Mouse (Mus musculus) intestine, embryonic 16.5 days (tissue): ENCODE measurements around the gene Spon1. TPM values are rescaled to one million over a fixed set of nuclear protein-coding genes. Genes with fewer than 3 reads are reported as not detected.

Experiments
- ATAC-seq: fragments of 200-750 bp; cut with Nextera tagmentation; 2 replicates; pipeline ENCODE4 v1.8.0; 2017; ENCODE audit warnings: moderate TSS enrichment, moderate library complexity
- H3K27ac ChIP-seq: fragments of 300-500 bp; sonication (generic); 2 replicates; pipeline ENCODE4 v1.5.1; 2014; ENCODE audit warnings: mild to moderate bottlenecking, low read length
- H3K27me3 ChIP-seq: fragments of 300-500 bp; sonication (generic); replicated peaks from 2 replicates; pipeline ENCODE4 v1.6.1; 2014; ENCODE audit warnings: low read length, control low read depth, mixed read lengths; ENCODE audit not compliant: control insufficient read depth, insufficient read depth
- H3K36me3 ChIP-seq: fragments of 300-500 bp; sonication (generic); 2 replicates; pipeline ENCODE4 v1.6.1; 2014; ENCODE audit warnings: low read length, control low read depth; ENCODE audit not compliant: control insufficient read depth, insufficient read depth
- H3K4me1 ChIP-seq: fragments of 300-500 bp; sonication (generic); 2 replicates; pipeline ENCODE4 v1.6.1; 2014; ENCODE audit warnings: low read length, control low read depth, mixed read lengths; ENCODE audit not compliant: control insufficient read depth, insufficient read depth
- H3K4me2 ChIP-seq: fragments of 300-500 bp; sonication (generic); 2 replicates; pipeline ENCODE4 v1.6.1; 2014; ENCODE audit warnings: low read depth, low read length, control low read depth
- H3K4me3 ChIP-seq: fragments of 300-500 bp; sonication (generic); 2 replicates; pipeline ENCODE4 v1.5.1; 2014; ENCODE audit warnings: mild to moderate bottlenecking, low read length
- H3K9ac ChIP-seq: fragments of 300-500 bp; sonication (generic); 2 replicates; pipeline ENCODE4 v1.6.1; 2014; ENCODE audit warnings: low read depth, low read length
- H3K9me3 ChIP-seq: fragments of 300-500 bp; sonication (generic); 2 replicates; pipeline ENCODE4 v1.6.1; 2016; ENCODE audit warnings: low read length, control low read depth; ENCODE audit not compliant: control insufficient read depth
- WGBS: fragments of 180-500 bp; shearing (Covaris S2); extraction: QIAGEN DNeasy Blood & Tissue Kit; methylation state at CpG from one replicate; pipeline ENCODE4 v1.1.7; 2014; 5-methylcytosine and 5-hydroxymethylcytosine counted together
- polyA plus RNA-seq: library from polyadenylated mRNA; unstranded; fragments of >200 nt; fragmentation: Nextera tagmentation; extraction: Ambion mirVana; gene quantifications from 2 replicates; pipeline ENCODE4 v1.2.1, GENCODE M21; 2015

Gene Spon1
- polyA plus RNA-seq, 1 experiment from 2014 or later, result 8.9 TPM

GRCm38 (mm10) chr7:113847041-113847819 lies 81.4 kb downstream of the Spon1 start:
- no peak overlapping the region for H3K4me2 ChIP-seq
- no peaks in the 10 kb centered on the region for H3K36me3 ChIP-seq
- no peaks in the 10 kb centered on the region for H3K9me3 ChIP-seq
- no peak overlapping the region for H3K4me3 ChIP-seq
- 69% methylated on average over 7 of the region's 7 CpGs for WGBS
- H3K4me1 ChIP-seq, result 0 out of 2 replicates have a peak, but pooled peaks cover 2% of the 10 kb centered on the region
- no peak overlapping the region for H3K9ac ChIP-seq
- no peak for ATAC-seq
- no peaks in the 10 kb centered on the region for H3K27me3 ChIP-seq
- no peak overlapping the region for H3K27ac ChIP-seq

- Histone ChIP-seq H3K4me2 (no peak overlapping the region), H3K27ac (no peak overlapping the region), H3K9me3 (no peaks in the 10 kb centered on the region), H3K36me3 (no peaks in the 10 kb centered on the region), H3K4me1 (0 out of 2 replicates have a peak, but pooled peaks cover 2% of the 10 kb centered on the region), H3K4me3 (no peak overlapping the region), H3K27me3 (no peaks in the 10 kb centered on the region), H3K9ac (no peak overlapping the region)
- 64% methylated on average over 4 of the region's 4 CpGs for WGBS
- ATAC-seq, result no peak
Observed at GRCm38 (mm10) chr7:113850389-113850788, 84.6 kb downstream of the Spon1 start.

GRCm38 (mm10) chr7:113855396-113855795 lies 89.6 kb downstream of the Spon1 start:
- H3K4me3 ChIP-seq, result no peak overlapping the region
- no peaks in the 10 kb centered on the region for H3K27me3 ChIP-seq
- no peak overlapping the region for H3K27ac ChIP-seq
- no peak overlapping the region for H3K9ac ChIP-seq
- no peaks in the 10 kb centered on the region for H3K36me3 ChIP-seq
- ATAC-seq, result no peak
- no peaks in the 10 kb centered on the region for H3K4me1 ChIP-seq
- WGBS, result 82% methylated on average over 4 of the region's 4 CpGs
- no peak overlapping the region for H3K4me2 ChIP-seq
- H3K9me3 ChIP-seq, result no peaks in the 10 kb centered on the region

GRCm38 (mm10) chr7:113856067-113856466 lies 90.3 kb downstream of the Spon1 start:
- no peak for ATAC-seq
- H3K27me3 ChIP-seq, result no peaks in the 10 kb centered on the region
- no peaks in the 10 kb centered on the region for H3K4me1 ChIP-seq
- no peaks in the 10 kb centered on the region for H3K9me3 ChIP-seq
- H3K4me2 ChIP-seq, result no peak overlapping the region
- no peak overlapping the region for H3K9ac ChIP-seq
- 47% methylated on average over 3 of the region's 3 CpGs for WGBS
- H3K36me3 ChIP-seq, result no peaks in the 10 kb centered on the region
- H3K27ac ChIP-seq, result no peak overlapping the region
- no peak overlapping the region for H3K4me3 ChIP-seq

GRCm38 (mm10) chr7:113859480-113859881 lies 93.7 kb downstream of the Spon1 start:
- no peak overlapping the region for H3K4me2 ChIP-seq
- no peaks in the 10 kb centered on the region for H3K9me3 ChIP-seq
- no peak overlapping the region for H3K9ac ChIP-seq
- no peak overlapping the region for H3K4me3 ChIP-seq
- H3K27ac ChIP-seq, result no peak overlapping the region
- H3K27me3 ChIP-seq, result no peaks in the 10 kb centered on the region
- H3K4me1 ChIP-seq, result no peaks in the 10 kb centered on the region
- WGBS, result 73% methylated on average over 5 of the region's 5 CpGs
- H3K36me3 ChIP-seq, result no peaks in the 10 kb centered on the region
- no peak for ATAC-seq

GRCm38 (mm10) chr7:113861964-113862363 lies 96.2 kb downstream of the Spon1 start:
- Histone ChIP-seq H3K4me3 (no peak overlapping the region), H3K36me3 (no peaks in the 10 kb centered on the region), H3K27me3 (no peaks in the 10 kb centered on the region), H3K27ac (no peak overlapping the region), H3K4me1 (no peaks in the 10 kb centered on the region), H3K9ac (no peak overlapping the region), H3K4me2 (no peak overlapping the region), H3K9me3 (no peaks in the 10 kb centered on the region)
- 92% methylated on average over 4 of the region's 4 CpGs for WGBS
- ATAC-seq, result no peak

GRCm38 (mm10) chr7:113872846-113873245 lies 107.0 kb downstream of the Spon1 start:
- H3K9ac ChIP-seq, result no peak overlapping the region
- H3K27me3 ChIP-seq, result no peaks in the 10 kb centered on the region
- 90% methylated on average over 1 of the region's 1 CpGs for WGBS
- 0 out of 2 replicates have a peak, but pooled peaks cover 3% of the 10 kb centered on the region for H3K4me1 ChIP-seq
- no peak overlapping the region for H3K27ac ChIP-seq
- H3K4me3 ChIP-seq, result no peak overlapping the region
- ATAC-seq, result no peak
- no peaks in the 10 kb centered on the region for H3K36me3 ChIP-seq
- no peak overlapping the region for H3K4me2 ChIP-seq
- no peaks in the 10 kb centered on the region for H3K9me3 ChIP-seq

GRCm38 (mm10) chr7:113877451-113877850 lies 111.7 kb downstream of the Spon1 start:
- Histone ChIP-seq H3K4me2 (no peak overlapping the region), H3K4me3 (no peak overlapping the region), H3K36me3 (no peaks in the 10 kb centered on the region), H3K27ac (no peak overlapping the region), H3K27me3 (no peaks in the 10 kb centered on the region), H3K9ac (no peak overlapping the region), H3K4me1 (no peaks in the 10 kb centered on the region), H3K9me3 (no peaks in the 10 kb centered on the region)
- 77% methylated on average over 4 of the region's 4 CpGs for WGBS
- no peak for ATAC-seq

GRCm38 (mm10) chr7:113877926-113878325 lies 112.1 kb downstream of the Spon1 start:
- Histone ChIP-seq H3K4me2 (no peak overlapping the region), H3K4me1 (no peaks in the 10 kb centered on the region), H3K9ac (no peak overlapping the region), H3K27me3 (no peaks in the 10 kb centered on the region), H3K36me3 (no peaks in the 10 kb centered on the region), H3K27ac (no peak overlapping the region), H3K9me3 (no peaks in the 10 kb centered on the region), H3K4me3 (no peak overlapping the region)
- WGBS, result 77% methylated on average over 5 of the region's 5 CpGs
- no peak for ATAC-seq

- H3K36me3 ChIP-seq, result no peaks in the 10 kb centered on the region
- 66% methylated on average over 7 of the region's 7 CpGs for WGBS
- H3K4me3 ChIP-seq, result no peak overlapping the region
- no peaks in the 10 kb centered on the region for H3K4me1 ChIP-seq
- no peaks in the 10 kb centered on the region for H3K9me3 ChIP-seq
- H3K4me2 ChIP-seq, result no peak overlapping the region
- H3K27ac ChIP-seq, result no peak overlapping the region
- H3K9ac ChIP-seq, result no peak overlapping the region
- no peak for ATAC-seq
- no peaks in the 10 kb centered on the region for H3K27me3 ChIP-seq
Observed at GRCm38 (mm10) chr7:113879085-113879501, 113.3 kb downstream of the Spon1 start.
